Mouse (Mus musculus) adrenal gland (tissue): ENCODE data around the gene Tcf3.

ENCODE experiments used
- intact Hi-C: fragments of 180-260 bp; cut with DNase I; formaldehyde crosslinking; loops from one replicate; pipeline ENCODE4 v1.15.1; 2025
- long read RNA-seq, 2 experiments: library from polyadenylated mRNA; unstranded; transcript quantifications; one replicate each; pipeline ENCODE4 v2.0.0; 2020; ENCODE audit warnings: borderline replicate concordance in 1 of 2; ENCODE audit not compliant: insufficient replicate concordance in 1 of 2

Gene Tcf3
- long read RNA-seq, experiment 1, partial matches to known transcripts, result 4 of 25 reads
- long read RNA-seq, experiment 1, other reads (novel, unspliced or antisense), result 8 of 25 reads
- long read RNA-seq, experiment 2, partial matches to known transcripts, result 1 of 19 reads
- long read RNA-seq, experiment 2, other reads (novel, unspliced or antisense), result 9 of 19 reads

- intact Hi-C loops, result loop anchor here (5.0 kb wide), 2 partner anchors 36 to 56 kb away; partner anchors contain the start of gene Mbd3
Measured at GRCm38 (mm10) chr10:80433513-80434232, at the start of gene Tcf3. Gene Tcf3, minus strand, starts transcription at chr10:80433647.

- intact Hi-C loops, result no loop called here
Measured at GRCm38 (mm10) chr10:80481002-80481401, 47.6 kb upstream of the Tcf3 start.

- intact Hi-C loops, result no loop called here
Measured at GRCm38 (mm10) chr10:80478531-80478930, 45.1 kb upstream of the Tcf3 start.

GRCm38 (mm10) chr10:80475290-80475959, 42.0 kb upstream of the Tcf3 start:
- intact Hi-C loops, result no loop called here

- intact Hi-C loops, result no loop called here
Measured at GRCm38 (mm10) chr10:80465066-80465465, 31.6 kb upstream of the Tcf3 start.

GRCm38 (mm10) chr10:80464381-80465035, 31.1 kb upstream of the Tcf3 start:
- intact Hi-C loops, result no loop called here

- intact Hi-C loops, result no loop called here
Measured at GRCm38 (mm10) chr10:80461346-80461745, 27.9 kb upstream of the Tcf3 start.

GRCm38 (mm10) chr10:80460324-80460723, 26.9 kb upstream of the Tcf3 start:
- intact Hi-C loops, result no loop called here

- intact Hi-C loops, result loop anchor here (10.0 kb wide), 1 partner anchor 235 kb away; no protein-coding TSS in a partner anchor
Measured at GRCm38 (mm10) chr10:80459671-80460070, 26.2 kb upstream of the Tcf3 start.

- intact Hi-C loops, result loop anchor here (10.0 kb wide), 1 partner anchor 236 kb away; no protein-coding TSS in a partner anchor
Measured at GRCm38 (mm10) chr10:80459236-80459635, 25.8 kb upstream of the Tcf3 start.

- intact Hi-C loops, result loop anchor here (10.0 kb wide), 1 partner anchor 239 kb away; no protein-coding TSS in a partner anchor
Measured at GRCm38 (mm10) chr10:80455697-80456096, 22.2 kb upstream of the Tcf3 start.

- intact Hi-C loops, result loop anchor here (10.0 kb wide), 1 partner anchor 240 kb away; no protein-coding TSS in a partner anchor
Measured at GRCm38 (mm10) chr10:80454781-80455180, 21.3 kb upstream of the Tcf3 start.

- intact Hi-C loops, result loop anchor here (10.0 kb wide), 1 partner anchor 241 kb away; no protein-coding TSS in a partner anchor
Measured at GRCm38 (mm10) chr10:80453601-80454000, 20.2 kb upstream of the Tcf3 start.

GRCm38 (mm10) chr10:80450599-80450998, 17.2 kb upstream of the Tcf3 start:
- intact Hi-C loops, result loop anchor here (10.0 kb wide), 1 partner anchor 244 kb away; no protein-coding TSS in a partner anchor

- intact Hi-C loops, result loop anchor here (2.0 kb wide), 2 partner anchors 63 to 111 kb away; no protein-coding TSS in a partner anchor
Measured at GRCm38 (mm10) chr10:80445898-80446601, 12.6 kb upstream of the Tcf3 start.

- intact Hi-C loops, result loop anchor here (2.0 kb wide), 1 partner anchor 64 kb away; no protein-coding TSS in a partner anchor
Measured at GRCm38 (mm10) chr10:80445052-80445451, 11.6 kb upstream of the Tcf3 start.

GRCm38 (mm10) chr10:80444339-80445045, 11.0 kb upstream of the Tcf3 start:
- intact Hi-C loops, result loop anchor here (2.0 kb wide), 1 partner anchor 64 kb away; no protein-coding TSS in a partner anchor

GRCm38 (mm10) chr10:80443575-80444278, 10.3 kb upstream of the Tcf3 start:
- intact Hi-C loops, result loop anchor here (2.0 kb wide), 1 partner anchor 65 kb away; no protein-coding TSS in a partner anchor

GRCm38 (mm10) chr10:80442989-80443388, 9.5 kb upstream of the Tcf3 start:
- intact Hi-C loops, result no loop called here
